Mouse (Mus musculus) olfactory bulb, adult 2 months (tissue): Measurements from ENCODE around the gene Zbed5. TPM values are rescaled to one million over a fixed set of nuclear protein-coding genes. Genes with fewer than 3 reads are reported as not detected.
"Not testable (repeated sequence)": the region's sequence is repeated elsewhere in the genome, so short reads cannot be mapped to it uniquely, and the experiment has no call there.

ENCODE experiments used
- H3K27ac ChIP-seq: fragments of 200-500 bp; 2 replicates; pipeline ENCODE4 v1.5.1; 2012; ENCODE audit warnings: low read depth, low read length; ENCODE audit not compliant: insufficient read depth
- H3K4me1 ChIP-seq: fragments of 200-500 bp; 2 replicates; pipeline ENCODE4 v1.6.1; 2012; ENCODE audit warnings: low read length; ENCODE audit not compliant: control insufficient read depth, insufficient read depth
- H3K4me3 ChIP-seq: fragments of 200-500 bp; 2 replicates; pipeline ENCODE4 v1.5.1; 2012; ENCODE audit warnings: mild to moderate bottlenecking, low read depth, low read length, moderate library complexity; ENCODE audit not compliant: insufficient read depth
- CTCF ChIP-seq: fragments of 200-500 bp; IDR thresholded peaks from 2 replicates; pipeline ENCODE4 v1.5.1; 2012; ENCODE audit warnings: low read depth, mild to moderate bottlenecking, low read length, moderate library complexity; ENCODE audit not compliant: insufficient read depth
- POLR2A ChIP-seq: fragments of 200-500 bp; IDR thresholded peaks from 2 replicates; pipeline ENCODE4 v1.6.1; 2012; ENCODE audit warnings: mild to moderate bottlenecking, low read depth, low read length, moderate library complexity; ENCODE audit not compliant: insufficient read depth
- WGBS: fragments of 180-500 bp; shearing (Covaris S2); methylation state at CpG from one replicate; pipeline ENCODE4 v1.1.7; 2018; 5-methylcytosine and 5-hydroxymethylcytosine counted together
- polyA plus RNA-seq: library from polyadenylated mRNA; stranded (reverse); fragments of >200 nt; gene quantifications from 2 replicates; pipeline ENCODE4 v1.2.4, GENCODE M21; 2012; ENCODE audit warnings: low replicate concordance; ENCODE audit not compliant: missing spikeins, insufficient read depth, insufficient read length

Gene Zbed5
- polyA plus RNA-seq, 1 experiment = not detected

DNA sequence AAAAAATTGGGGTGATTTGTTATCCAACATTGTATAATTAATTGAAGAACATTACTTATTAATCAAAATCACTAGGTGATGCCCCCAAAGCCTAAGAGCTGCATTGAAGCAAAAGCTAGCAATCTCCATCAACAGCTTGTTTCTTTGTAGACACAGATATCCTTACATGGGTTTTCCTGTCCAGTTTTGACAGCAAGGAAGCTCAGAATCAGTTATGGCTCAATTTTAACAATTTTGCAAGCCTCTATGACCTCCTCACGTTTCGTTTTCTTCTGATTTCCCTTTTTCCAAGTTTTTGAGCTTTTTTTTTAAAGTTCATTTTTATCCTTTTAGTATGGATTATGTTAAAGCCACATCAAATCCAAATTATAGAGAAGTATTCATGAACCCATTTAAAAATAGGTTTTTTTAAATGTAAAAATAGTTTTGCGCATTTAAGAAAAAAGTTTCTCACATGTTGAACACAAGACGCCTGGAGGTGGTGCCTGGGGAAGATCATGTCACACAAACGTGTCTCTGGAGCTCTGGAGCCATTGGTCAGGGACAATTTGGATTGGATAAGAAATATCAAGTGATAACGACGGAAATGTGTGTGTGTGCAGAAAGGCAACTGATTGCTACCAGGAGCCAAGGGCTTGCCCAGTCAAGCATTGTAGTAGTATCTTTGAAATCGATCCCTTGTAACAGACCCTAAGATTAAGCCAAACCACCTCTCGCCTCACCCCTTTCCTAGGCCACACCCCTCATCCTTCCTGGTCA lies 45.4 kb downstream of the Zbed5 start:
- H3K27ac ChIP-seq = no peak overlapping the region
- TF ChIP-seq POLR2A (no peak), CTCF (no peak)
- no peaks in the 10 kb centered on the region for H3K4me1 ChIP-seq
- peak overlapping the region; percentile 71 for H3K4me3 ChIP-seq
- 5% methylated on average over 9 of the region's 9 CpGs for WGBS

DNA sequence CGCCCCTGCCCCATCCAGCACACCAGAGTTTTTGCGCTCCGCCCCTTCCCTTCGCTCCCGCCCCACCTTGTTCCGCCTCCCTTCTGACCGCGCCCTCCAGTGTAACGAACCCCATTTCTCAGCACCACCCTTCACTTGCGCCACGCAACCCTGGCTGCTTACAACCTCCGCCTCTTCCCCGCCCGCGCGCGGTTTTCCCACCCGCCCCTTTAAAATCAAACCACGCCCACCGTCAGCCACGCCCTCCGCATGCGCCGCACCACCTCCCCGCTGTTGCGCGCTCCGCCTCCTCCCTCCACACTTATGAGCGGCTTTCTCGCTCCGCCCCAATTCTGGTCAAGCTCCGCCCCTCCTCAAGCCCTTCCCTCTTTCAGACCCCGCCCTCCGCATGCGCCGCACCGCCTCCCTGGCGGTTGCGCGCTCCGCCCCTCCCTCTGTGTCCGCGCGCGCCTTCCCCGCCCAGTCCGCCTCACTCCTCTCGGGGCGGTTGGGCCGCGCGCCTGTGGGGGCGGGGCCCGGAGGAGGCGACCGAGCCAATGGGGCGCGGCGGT lies 46.0 kb downstream of the Zbed5 start, which contains the start of gene Vkorc1l1:
TSS of gene Vkorc1l1 (plus strand) at position 476 of the 551 bp plus-strand sequence.
- WGBS = 1% methylated on average over 59 of the region's 59 CpGs
- no peak within 1 kb of the TSS for H3K27ac ChIP-seq

DNA sequence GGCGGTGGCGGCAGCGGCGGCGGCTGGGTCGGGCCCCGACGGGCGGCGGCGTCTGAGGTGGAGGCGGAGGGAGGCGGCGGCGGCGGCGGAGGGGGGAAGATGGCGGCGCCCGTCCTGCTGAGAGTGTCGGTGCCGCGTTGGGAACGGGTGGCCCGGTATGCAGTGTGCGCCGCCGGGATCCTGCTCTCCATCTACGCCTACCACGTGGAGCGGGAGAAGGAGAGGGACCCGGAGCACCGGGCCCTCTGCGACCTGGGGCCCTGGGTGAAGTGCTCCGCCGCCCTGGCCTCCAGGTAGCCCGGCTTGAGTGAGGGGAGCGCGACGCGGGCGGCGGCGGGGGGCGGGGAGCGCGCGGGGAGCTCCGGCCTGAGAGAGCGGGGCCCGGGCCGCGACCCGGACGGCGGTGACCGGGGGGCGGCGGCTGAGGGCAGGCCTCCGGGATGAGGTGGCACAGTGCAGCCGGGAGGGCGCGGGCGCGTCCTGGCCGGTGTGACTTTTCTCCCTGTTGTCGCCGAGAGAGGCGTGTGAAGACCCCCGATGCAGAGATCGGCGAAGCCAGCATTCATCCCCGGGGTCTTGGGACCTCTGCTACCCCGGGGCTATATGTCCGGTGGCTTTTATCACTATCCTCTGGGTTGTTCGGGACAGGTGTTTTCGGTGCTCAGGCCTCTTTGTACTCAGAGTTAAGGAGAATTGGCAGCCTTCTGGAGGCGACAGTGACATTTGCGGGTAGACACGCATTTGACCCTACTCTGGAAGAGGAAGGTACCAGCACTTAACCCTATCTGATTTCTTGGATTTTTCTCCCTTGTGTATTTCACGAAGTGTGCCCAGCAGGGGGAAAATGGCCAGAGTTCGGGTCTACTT lies 46.8 kb downstream of the Zbed5 start:
- H3K4me1 ChIP-seq, H3K27ac ChIP-seq: not testable (repeated sequence)
- peak overlapping the region; percentile 94 for H3K4me3 ChIP-seq
- under 1% methylated on average over 45 of the region's 82 CpGs for WGBS

More for the DNA sequence above, 46.0 kb downstream of the Zbed5 start, which contains the start of gene Vkorc1l1:
- no peak for TF ChIP-seq POLR2A
- TF ChIP-seq CTCF = no peak
- H3K4me3 ChIP-seq = peak within 1 kb of the TSS; percentile 94
- no peaks in the 10 kb centered on the region for H3K4me1 ChIP-seq

DNA sequence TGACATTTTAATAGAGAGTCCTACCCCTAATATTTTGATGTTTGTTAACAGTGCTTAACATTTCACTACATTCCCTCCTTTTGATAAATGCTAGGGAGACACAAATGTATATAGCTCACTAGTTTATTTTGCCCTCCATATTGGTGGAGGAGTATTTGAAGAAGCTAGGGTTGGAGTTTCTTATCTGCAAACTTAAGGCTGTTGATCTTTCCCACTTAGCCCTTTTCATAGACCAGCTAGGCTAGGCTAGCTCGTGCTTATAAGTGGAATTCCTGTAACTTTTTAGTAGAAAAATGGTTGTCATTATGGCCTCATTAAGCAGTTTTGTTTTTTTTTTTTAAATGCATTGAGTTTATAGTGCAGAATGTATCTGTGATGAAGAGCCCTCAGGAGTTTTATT lies 47.9 kb downstream of the Zbed5 start:
- H3K27ac ChIP-seq = no peak overlapping the region
- no peaks in the 10 kb centered on the region for H3K4me1 ChIP-seq
- TF ChIP-seq POLR2A (no peak), CTCF (no peak)
- 87% methylated on average over 1 of the region's 1 CpGs for WGBS
- H3K4me3 ChIP-seq = no peak overlapping the region

DNA sequence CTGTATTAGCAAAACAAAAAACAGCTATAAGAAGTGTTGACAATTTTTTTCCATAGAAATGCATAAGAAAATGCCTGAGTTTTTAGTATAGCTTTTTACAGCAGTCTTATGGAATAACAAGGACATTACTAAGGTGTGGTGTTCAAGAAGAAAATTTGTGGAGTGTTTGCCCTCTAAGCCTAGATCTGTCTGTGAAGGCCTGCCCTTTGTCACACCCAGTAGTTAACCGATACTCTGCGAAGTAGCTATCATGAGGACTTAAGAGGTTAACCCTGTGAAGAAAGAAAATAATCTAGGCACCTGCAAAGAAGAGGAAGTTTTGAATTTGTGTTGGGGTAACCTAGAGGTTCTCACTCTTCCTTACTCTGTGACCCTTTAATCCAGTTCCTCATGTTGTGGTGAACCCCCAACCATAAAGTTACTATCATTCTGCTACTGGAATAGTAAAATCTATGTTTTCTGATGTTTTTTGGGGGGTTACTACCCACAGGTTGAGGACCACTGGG lies 52.1 kb downstream of the Zbed5 start:
- 93% methylated on average over 2 of the region's 2 CpGs for WGBS
- H3K4me1 ChIP-seq = no peaks in the 10 kb centered on the region
- no peak overlapping the region for H3K4me3 ChIP-seq
- no peak overlapping the region for H3K27ac ChIP-seq
- TF ChIP-seq CTCF = no peak
- no peak for TF ChIP-seq POLR2A

DNA sequence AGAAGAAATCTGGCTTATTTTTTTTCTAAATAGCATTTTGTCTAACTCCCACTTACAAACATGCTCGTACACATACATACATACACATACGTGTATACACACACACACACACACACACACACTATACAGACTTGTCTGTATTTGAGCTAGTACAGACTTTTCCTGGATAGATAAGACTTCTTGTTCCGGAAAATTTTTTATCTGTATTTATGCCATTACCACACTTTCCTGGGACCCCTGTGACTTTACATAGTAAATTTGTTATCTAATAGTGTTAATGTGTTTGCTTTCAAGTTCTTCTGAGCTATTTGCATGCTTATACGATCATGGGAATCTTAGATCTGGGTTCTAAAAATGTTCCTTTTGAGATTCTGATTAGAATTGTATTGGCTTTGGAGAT lies 56.6 kb downstream of the Zbed5 start:
- Histone ChIP-seq H3K4me3 (no peak overlapping the region), H3K27ac (no peak overlapping the region), H3K4me1 (no peaks in the 10 kb centered on the region)
- no peak for TF ChIP-seq POLR2A
- TF ChIP-seq CTCF = no peak
- 92% methylated on average over 4 of the region's 4 CpGs for WGBS

Other genes with a start within 250 kb of the Zbed5 start
- not detected in 2 replicates for gene Zfp11, start 225.6 kb upstream of the Zbed5 start, polyA plus RNA-seq
- gene Sept14, start 187.2 kb upstream of the Zbed5 start, polyA plus RNA-seq = not detected in 2 replicates
- gene Mrps17, start 180.2 kb upstream of the Zbed5 start, polyA plus RNA-seq = not detected in 2 replicates
- gene Nipsnap2, start 170.7 kb upstream of the Zbed5 start, polyA plus RNA-seq = not detected in 2 replicates
- not detected in 2 replicates for gene Psph, start 108.3 kb upstream of the Zbed5 start, polyA plus RNA-seq
- not detected in 2 replicates for gene Sumf2, start 48.7 kb upstream of the Zbed5 start, polyA plus RNA-seq
- not detected in 2 replicates for gene Chchd2, start 8.3 kb upstream of the Zbed5 start, polyA plus RNA-seq
- gene Phkg1, start 2.8 kb downstream of the Zbed5 start, polyA plus RNA-seq = not detected in 2 replicates
- not detected in 2 replicates for gene Nupr1l, start 12.8 kb downstream of the Zbed5 start, polyA plus RNA-seq
- gene Vkorc1l1, start 46.2 kb downstream of the Zbed5 start, polyA plus RNA-seq = not detected in 2 replicates
- gene Gusb, start 107.3 kb downstream of the Zbed5 start, polyA plus RNA-seq = not detected in 2 replicates
- gene Asl, start 133.5 kb downstream of the Zbed5 start, polyA plus RNA-seq = not detected in 2 replicates
- gene Crcp, start 133.6 kb downstream of the Zbed5 start, polyA plus RNA-seq = not detected in 2 replicates
- not detected in 2 replicates for gene Tpst1, start 177.6 kb downstream of the Zbed5 start, polyA plus RNA-seq
- not detected in 2 replicates for gene Kctd7, start 249.1 kb downstream of the Zbed5 start, polyA plus RNA-seq